Mouse (Mus musculus) splenic B cell, adult 2 months (primary cell): ENCODE results near the gene Astn1.

Experiments used
- DNase-seq: peaks from one replicate; pipeline ENCODE4 v3.0.0-alpha.2; 2011; ENCODE audit warnings: low read depth, low spot score
- H3K27me3 ChIP-seq: 2 replicates; pipeline ENCODE4 v1.6.1; 2012; ENCODE audit warnings: mild to moderate bottlenecking, low read length, moderate library complexity, mixed read lengths; ENCODE audit not compliant: control insufficient read depth, poor library complexity, insufficient read depth, severe bottlenecking
- H3K36me3 ChIP-seq: 2 replicates; pipeline ENCODE4 v1.6.1; 2012; ENCODE audit warnings: mild to moderate bottlenecking, low read length, moderate library complexity, mixed read lengths; ENCODE audit not compliant: control insufficient read depth, poor library complexity, insufficient read depth, severe bottlenecking

Gene Astn1

DNA sequence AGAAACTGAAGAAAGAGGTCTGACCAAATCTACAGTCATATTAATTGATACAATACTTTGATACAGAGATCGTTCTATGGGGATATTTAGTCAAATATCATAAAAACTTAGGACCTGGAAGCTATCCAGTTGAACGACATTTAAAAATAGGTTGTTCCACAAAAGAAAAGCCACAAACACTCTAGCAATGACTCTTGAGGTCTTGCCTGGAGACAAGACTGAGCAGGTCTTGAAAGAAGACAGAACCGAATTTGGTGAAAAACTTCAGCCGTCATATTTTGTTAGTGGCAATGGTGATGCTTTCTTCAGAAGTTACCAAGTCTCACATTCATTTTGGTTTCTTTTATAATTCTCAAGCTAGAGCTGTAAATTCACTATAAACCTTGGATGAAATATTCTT lies 26.9 kb downstream of the Astn1 start:
- no peaks in the 10 kb centered on the region for H3K36me3 ChIP-seq
- H3K27me3 ChIP-seq, result no peaks in the 10 kb centered on the region
- DNase-seq, result no peak

DNA sequence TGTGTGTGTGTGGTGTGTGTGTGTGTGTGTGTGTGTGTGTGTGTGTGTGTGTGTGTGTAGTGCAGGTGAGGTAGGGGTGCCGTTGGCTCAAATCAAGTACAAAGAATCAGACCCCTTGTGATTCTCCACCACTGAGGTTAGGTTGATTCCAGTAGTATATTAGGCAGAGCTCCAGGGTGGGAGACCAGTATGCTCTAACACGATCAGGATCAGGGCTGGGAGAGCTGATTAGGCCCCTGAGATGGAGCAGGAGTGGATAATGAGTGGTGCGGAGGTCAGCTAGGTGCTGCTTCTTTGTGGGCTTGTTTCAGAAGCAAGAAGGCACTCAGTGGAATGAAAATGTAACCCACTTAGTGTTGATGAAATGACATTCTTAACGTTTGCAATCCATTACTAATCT lies 28.6 kb downstream of the Astn1 start:
- Histone ChIP-seq H3K36me3 (no peaks in the 10 kb centered on the region), H3K27me3 (no peaks in the 10 kb centered on the region)
- no peak for DNase-seq

GRCm38 (mm10) chr1:158397058-158397457 lies 35.0 kb downstream of the Astn1 start:
- DNase-seq, result no peak
- H3K27me3 ChIP-seq, result no peaks in the 10 kb centered on the region
- H3K36me3 ChIP-seq, result no peaks in the 10 kb centered on the region

GRCm38 (mm10) chr1:158400898-158401297 lies 38.8 kb downstream of the Astn1 start:
- no peak for DNase-seq
- Histone ChIP-seq H3K27me3 (no peaks in the 10 kb centered on the region), H3K36me3 (no peaks in the 10 kb centered on the region)

DNA sequence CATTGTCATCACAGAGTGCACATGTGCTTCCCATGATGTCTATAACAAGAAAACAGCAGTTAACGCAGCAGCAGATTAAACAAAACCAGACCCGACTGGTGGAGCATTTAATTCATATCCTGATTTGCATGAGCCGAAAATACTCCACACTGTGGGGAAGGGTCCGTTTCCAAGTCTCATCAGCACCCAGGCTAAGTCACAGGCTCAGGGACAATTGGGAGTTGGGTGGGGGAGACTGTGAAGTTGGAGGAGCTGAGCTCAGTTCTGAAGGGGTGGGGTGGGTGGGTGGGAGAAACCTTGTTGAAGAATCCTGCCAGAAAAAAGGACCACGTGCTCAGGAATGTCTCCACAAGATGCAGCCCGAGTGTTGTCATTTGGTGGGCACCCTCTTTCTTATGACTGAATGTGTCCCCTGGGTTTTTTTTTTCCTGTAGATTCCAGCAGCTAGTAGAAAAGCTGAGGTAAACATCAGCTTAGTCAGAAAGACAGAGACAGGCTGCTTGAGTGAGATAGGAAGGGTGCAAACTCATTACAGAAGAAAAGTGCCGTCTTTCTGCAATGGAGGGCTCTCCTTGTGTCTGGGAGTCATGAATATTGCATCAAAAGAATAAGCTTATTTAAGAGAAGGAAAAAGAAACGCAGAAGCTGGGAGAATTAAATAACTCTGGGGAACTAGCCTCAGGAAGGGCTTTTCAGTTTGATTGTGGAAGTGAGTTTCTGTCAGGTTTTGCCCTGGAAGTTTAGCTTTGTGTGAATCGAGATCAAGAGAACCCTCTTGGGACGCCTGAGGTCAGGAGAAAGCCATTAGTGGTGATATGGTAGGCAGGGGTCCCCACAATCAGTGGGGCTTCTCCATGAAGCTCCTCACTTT lies 44.1 kb downstream of the Astn1 start:
- DNase-seq, result no peak
- no peaks in the 10 kb centered on the region for H3K36me3 ChIP-seq
- no peaks in the 10 kb centered on the region for H3K27me3 ChIP-seq

GRCm38 (mm10) chr1:158408124-158408523 lies 46.1 kb downstream of the Astn1 start:
- Histone ChIP-seq H3K36me3 (no peaks in the 10 kb centered on the region), H3K27me3 (no peaks in the 10 kb centered on the region)
- DNase-seq, result no peak

DNA sequence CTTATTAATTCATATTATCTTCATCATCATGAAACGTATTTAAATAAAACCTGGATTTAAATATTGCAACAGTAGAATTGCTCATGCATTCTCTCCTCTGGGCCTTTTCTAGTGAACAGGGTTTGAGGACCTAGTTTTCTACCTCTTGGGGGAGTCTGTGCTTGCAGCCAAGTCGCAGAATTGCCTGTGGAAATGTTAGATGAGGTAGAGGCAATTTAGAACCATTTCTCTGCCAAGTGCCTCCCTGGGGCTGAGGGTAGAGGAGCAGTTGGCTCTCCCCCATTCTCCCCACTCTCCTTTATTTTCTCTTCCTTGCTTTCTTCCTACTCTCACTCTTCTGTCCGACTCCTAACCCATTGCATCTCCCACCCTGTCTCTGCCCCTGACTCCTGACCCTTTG lies 49.1 kb downstream of the Astn1 start:
- H3K27me3 ChIP-seq, result no peaks in the 10 kb centered on the region; the same call in 1 of the 2 replicates
- no peak for DNase-seq
- no peaks in the 10 kb centered on the region for H3K36me3 ChIP-seq

DNA sequence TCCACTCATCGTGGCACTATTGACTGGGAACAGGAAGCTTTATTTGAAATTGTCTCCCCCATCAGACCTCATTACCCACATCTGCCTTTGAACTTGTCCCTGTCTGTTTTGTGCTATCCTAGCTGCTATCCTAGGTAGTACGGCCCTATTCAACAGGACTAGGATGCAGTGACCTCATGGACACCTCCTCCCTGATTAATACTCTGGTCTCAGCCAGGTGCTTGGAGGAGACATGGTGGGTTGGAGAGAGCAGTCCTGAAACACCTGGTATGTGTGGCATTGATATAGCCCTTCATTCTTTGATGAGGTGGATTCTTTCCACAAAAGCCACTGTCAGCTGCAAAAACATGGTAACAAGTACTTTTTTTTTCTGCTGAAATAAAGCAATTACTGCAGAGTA lies 52.1 kb downstream of the Astn1 start:
- no peaks in the 10 kb centered on the region for H3K36me3 ChIP-seq
- no peak for DNase-seq
- H3K27me3 ChIP-seq, result no peaks in the 10 kb centered on the region; the same call in 1 of the 2 replicates

- no peak for DNase-seq
- Histone ChIP-seq H3K27me3 (no peaks in the 10 kb centered on the region), H3K36me3 (no peaks in the 10 kb centered on the region)
Observed at GRCm38 (mm10) chr1:158421451-158421850, 59.4 kb downstream of the Astn1 start.

DNA sequence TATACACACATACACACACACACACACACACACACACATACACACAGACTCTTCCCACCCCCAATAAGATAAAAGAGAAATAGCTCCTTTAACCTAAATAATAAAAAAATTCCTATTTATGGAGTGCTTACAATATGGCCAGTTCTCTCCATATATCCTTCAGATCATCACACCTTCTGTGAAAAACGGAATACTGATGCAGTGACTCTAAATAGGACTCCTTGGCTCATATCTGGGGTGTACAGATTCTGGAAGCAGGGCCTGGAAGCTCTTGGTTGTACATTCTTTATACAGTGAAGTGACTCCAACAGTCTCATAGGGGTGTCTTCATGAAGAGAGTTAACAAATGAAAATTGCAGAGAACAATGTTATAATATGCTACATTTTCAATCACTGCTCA lies 60.7 kb downstream of the Astn1 start:
- Histone ChIP-seq H3K36me3 (no peaks in the 10 kb centered on the region), H3K27me3 (no peaks in the 10 kb centered on the region)
- no peak for DNase-seq

GRCm38 (mm10) chr1:158446071-158446470 lies 84.0 kb downstream of the Astn1 start:
- H3K36me3 ChIP-seq, result no peaks in the 10 kb centered on the region
- H3K27me3 ChIP-seq, result no peaks in the 10 kb centered on the region
- DNase-seq, result no peak

GRCm38 (mm10) chr1:158447956-158448355 lies 85.9 kb downstream of the Astn1 start:
- Histone ChIP-seq H3K36me3 (no peaks in the 10 kb centered on the region), H3K27me3 (no peaks in the 10 kb centered on the region)
- no peak for DNase-seq

GRCm38 (mm10) chr1:158452675-158453074 lies 90.6 kb downstream of the Astn1 start:
- H3K36me3 ChIP-seq, result no peaks in the 10 kb centered on the region
- DNase-seq, result no peak
- H3K27me3 ChIP-seq, result no peaks in the 10 kb centered on the region

GRCm38 (mm10) chr1:158453587-158453986 lies 91.5 kb downstream of the Astn1 start:
- Histone ChIP-seq H3K27me3 (no peaks in the 10 kb centered on the region), H3K36me3 (no peaks in the 10 kb centered on the region)
- DNase-seq, result no peak

GRCm38 (mm10) chr1:158463975-158464374 lies 101.9 kb downstream of the Astn1 start:
- no peaks in the 10 kb centered on the region for H3K27me3 ChIP-seq

GRCm38 (mm10) chr1:158465286-158465685 lies 103.2 kb downstream of the Astn1 start:
- Histone ChIP-seq H3K36me3 (no peaks in the 10 kb centered on the region), H3K27me3 (no peaks in the 10 kb centered on the region)
- no peak for DNase-seq

More at GRCm38 (mm10) chr1:158463975-158464374, 101.9 kb downstream of the Astn1 start:
- no peak for DNase-seq
- no peaks in the 10 kb centered on the region for H3K36me3 ChIP-seq
